ENCODE assay signal across 19 mouse cellular contexts in the genomic region with DNA sequence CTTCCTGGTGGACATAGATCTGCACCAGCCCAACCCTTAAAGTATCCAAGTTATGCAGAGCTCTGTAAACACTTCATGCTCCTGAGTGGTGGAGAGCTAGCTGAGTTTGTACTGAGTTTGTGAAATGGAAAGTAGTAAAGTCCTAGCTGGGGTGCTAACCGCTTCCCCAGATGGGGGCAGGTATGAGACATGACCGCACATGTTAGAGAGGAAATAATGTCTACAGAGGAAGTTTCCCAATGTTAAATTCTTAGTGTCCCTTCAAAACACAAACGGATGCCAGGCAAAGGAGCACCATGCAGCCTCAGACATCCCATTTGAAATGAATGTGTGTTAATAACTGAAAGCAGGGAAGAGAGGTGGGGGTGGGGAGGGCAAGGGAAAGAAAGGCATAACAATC. TPM values are rescaled to one million over a fixed set of nuclear protein-coding genes. Genes with fewer than 3 reads are reported as not detected.
"Had no signal": no experiment of that assay in that cellular context is flagged by ENCODE, and none has a peak within 500 bp of the region (broad histone marks: within the 10 kb centered on the region; RNA-seq: fewer than 3 reads in every experiment).

No protein-coding gene starts in this region.

- DNase-seq: kidney, adult 11 months; left cerebral cortex, postnatal 4 days; lung, adult 2 months; lung, postnatal 4 days; right cerebral cortex, postnatal 4 days; spleen, adult 18-20 months; thymus, adult 18-20 months; thymus, postnatal 14 days had no signal

- H3K4me3 ChIP-seq: limb, embryonic 13.5 days; midbrain, embryonic 12.5 days had no signal

- H3K36me3 ChIP-seq: limb, embryonic 13.5 days; midbrain, embryonic 12.5 days had no signal

- H3K27ac ChIP-seq: limb, embryonic 13.5 days; liver, embryonic 14.5 days; midbrain, embryonic 12.5 days had no signal

- H3K9me3 ChIP-seq: limb, embryonic 13.5 days; midbrain, embryonic 12.5 days had no signal

- H3K27me3 ChIP-seq: limb, embryonic 13.5 days; midbrain, embryonic 12.5 days had no signal

- H3K9ac ChIP-seq: limb, embryonic 13.5 days; liver, embryonic 14.5 days; midbrain, embryonic 12.5 days had no signal

- H3K4me2 ChIP-seq: limb, embryonic 13.5 days; midbrain, embryonic 12.5 days had no signal

RNA-seq across cellular contexts. Expression of a gene that starts 9.9 kb away (rescaled TPM):
- total RNA-seq: layer of hippocampus, adult 8-10 months; layer of hippocampus, postnatal 14 days; left cerebral cortex, adult 18-20 months; left cerebral cortex, postnatal 10 days; left cerebral cortex, postnatal 4 days; megakaryocyte-erythroid progenitor cell, adult 5-6 weeks; midbrain, postnatal 0 days had no signal
- polyA plus RNA-seq: large intestine, adult 2 months; limb, embryonic 13.5 days; lung, adult 2 months; midbrain, embryonic 12.5 days; midbrain, postnatal 0 days; neural tube, embryonic 14.5 days had no signal

RNA-seq across cellular contexts. Expression of a gene that starts 32.7 kb away (rescaled TPM):
- total RNA-seq: megakaryocyte-erythroid progenitor cell, adult 5-6 weeks had no signal

RNA-seq across cellular contexts. Expression of a gene that starts 38.1 kb away (rescaled TPM):
- total RNA-seq: left cerebral cortex, postnatal 4 days; megakaryocyte-erythroid progenitor cell, adult 5-6 weeks had no signal
